Mouse (Mus musculus) midbrain, embryonic 13.5 days (tissue): Measurements from ENCODE around the gene Rnf217. TPM values are rescaled to one million over a fixed set of nuclear protein-coding genes. Genes with fewer than 3 reads are reported as not detected.

Source experiments
- ATAC-seq: fragments of 200-750 bp; cut with Nextera tagmentation; 2 replicates; pipeline ENCODE4 v1.8.0; 2017; ENCODE audit warnings: mild to moderate bottlenecking, moderate TSS enrichment, moderate library complexity
- H3K27ac ChIP-seq: fragments of 300-500 bp; sonication (generic); 2 replicates; pipeline ENCODE4 v1.5.1; 2015; ENCODE audit warnings: inconsistent platforms, mild to moderate bottlenecking, moderate library complexity
- H3K27me3 ChIP-seq: fragments of 300-500 bp; sonication (generic); 2 replicates; pipeline ENCODE4 v1.6.1; 2015; ENCODE audit warnings: mild to moderate bottlenecking, inconsistent platforms
- H3K36me3 ChIP-seq: fragments of 300-500 bp; sonication (generic); 2 replicates; pipeline ENCODE4 v1.6.1; 2015; ENCODE audit warnings: mild to moderate bottlenecking, inconsistent platforms
- H3K4me1 ChIP-seq: fragments of 300-500 bp; sonication (generic); replicated peaks from 2 replicates; pipeline ENCODE4 v1.6.1; 2015; ENCODE audit warnings: inconsistent platforms
- H3K4me2 ChIP-seq: fragments of 300-500 bp; sonication (generic); replicated peaks from 2 replicates; pipeline ENCODE4 v1.6.1; 2015; ENCODE audit warnings: moderate library complexity, mild to moderate bottlenecking, inconsistent platforms
- H3K4me3 ChIP-seq: fragments of 300-500 bp; sonication (generic); replicated peaks from 2 replicates; pipeline ENCODE4 v1.5.1; 2015; ENCODE audit warnings: mild to moderate bottlenecking, inconsistent platforms
- H3K9ac ChIP-seq: fragments of 300-500 bp; sonication (generic); replicated peaks from 2 replicates; pipeline ENCODE4 v1.6.1; 2015; ENCODE audit warnings: mild to moderate bottlenecking, inconsistent platforms
- H3K9me3 ChIP-seq: fragments of 300-500 bp; sonication (generic); 2 replicates; pipeline ENCODE4 v1.6.1; 2016; ENCODE audit warnings: mild to moderate bottlenecking, inconsistent platforms
- WGBS: fragments of 180-500 bp; shearing (Covaris S2); methylation state at CpG from one replicate; pipeline ENCODE4 v1.1.7; 2015; 5-methylcytosine and 5-hydroxymethylcytosine counted together
- polyA plus RNA-seq: library from polyadenylated mRNA; unstranded; fragments of >200 nt; fragmentation: Nextera tagmentation; extraction: Ambion mirVana; gene quantifications from 2 replicates; pipeline ENCODE4 v1.2.1, GENCODE M21; 2015

Rnf217 gene
- 1.2 and 1.4 TPM in 2 replicates for polyA plus RNA-seq

DNA sequence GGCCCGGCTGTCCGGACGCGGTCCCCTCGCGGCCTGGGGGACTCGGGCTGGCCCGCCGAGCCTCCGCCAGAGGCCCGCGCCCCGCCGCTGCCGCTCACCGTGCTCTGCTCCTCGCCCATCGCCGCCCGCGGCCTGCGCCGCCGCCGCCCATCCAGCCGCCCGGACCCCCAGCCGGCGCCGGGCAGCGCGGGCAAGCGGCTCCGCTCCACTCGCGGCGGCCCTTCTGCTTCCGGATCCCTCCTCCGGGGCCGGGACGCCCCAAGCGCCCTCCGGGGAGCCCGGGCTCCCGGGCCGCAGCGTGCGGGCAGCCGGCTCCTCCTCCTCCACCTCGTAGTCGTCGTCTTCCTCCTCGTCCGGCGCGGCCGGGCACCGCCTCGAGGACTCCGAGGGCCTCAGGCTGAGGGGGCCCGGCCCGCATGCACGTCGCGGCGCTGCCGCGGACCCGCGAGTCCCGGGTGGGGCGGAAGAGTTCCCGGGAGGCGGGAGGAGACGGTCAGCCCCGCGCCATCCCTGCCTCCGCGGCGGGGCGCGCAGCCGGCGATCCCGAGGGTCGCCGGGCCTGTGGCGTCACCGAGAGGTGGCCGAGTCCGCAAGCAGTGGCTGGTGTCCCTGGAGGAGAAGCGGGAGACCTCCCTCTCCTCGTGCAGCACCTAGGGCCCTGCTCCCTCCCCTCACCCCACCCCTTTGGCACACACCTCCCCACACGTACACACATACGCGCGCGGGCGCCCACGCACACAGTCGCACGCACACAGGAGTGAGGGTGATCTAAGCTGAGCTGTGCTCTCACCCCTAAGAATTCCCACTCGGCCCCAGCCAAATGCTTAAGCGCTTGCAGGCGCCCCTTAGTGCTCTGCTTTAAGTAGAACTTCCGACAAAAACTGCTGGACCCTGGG lies at the start of gene Rnf217:
Rnf217 (minus strand) TSS at position 119 of the 896 bp plus-strand sequence.
- H3K27me3 ChIP-seq = 0 out of 2 replicates have a peak, but pooled peaks cover 5% of the 10 kb centered on the region
- H3K27ac ChIP-seq = peak within 1 kb of the TSS; percentile 78
- peak; percentile 87 for ATAC-seq
- H3K9me3 ChIP-seq = no peaks in the 10 kb centered on the region
- H3K4me2 ChIP-seq = peak within 1 kb of the TSS; percentile 79
- peak within 1 kb of the TSS; percentile 92 for H3K9ac ChIP-seq
- H3K4me3 ChIP-seq = peak within 1 kb of the TSS; percentile 86
- H3K36me3 ChIP-seq = no peaks in the 10 kb centered on the region
- H3K4me1 ChIP-seq = peaks cover 32% of the 10 kb centered on the region
- under 1% methylated on average over 88 of the region's 106 CpGs for whole genome bisulfite sequencing

DNA sequence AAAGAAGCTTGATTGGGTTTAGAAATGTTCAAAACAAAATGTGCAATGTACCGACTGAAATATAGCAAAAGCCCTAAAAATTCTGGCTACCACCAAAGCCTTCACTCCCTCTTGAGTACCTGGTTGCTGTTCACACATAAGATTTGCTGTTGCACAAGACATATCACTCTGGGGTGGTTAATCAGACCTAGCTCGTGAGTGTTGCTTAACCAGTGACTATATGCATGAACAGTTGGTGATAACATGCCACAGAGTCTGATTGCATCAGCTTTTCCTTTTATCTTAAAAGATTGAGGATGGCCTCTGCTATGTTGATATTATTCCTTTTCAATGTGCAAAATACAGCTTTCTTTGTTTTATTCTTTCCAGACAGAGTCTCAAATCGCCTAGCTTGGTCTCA lies 38.3 kb upstream of the Rnf217 start:
- no peaks in the 10 kb centered on the region for H3K4me1 ChIP-seq
- no peak overlapping the region for H3K27ac ChIP-seq
- H3K4me2 ChIP-seq = no peak overlapping the region
- no peaks in the 10 kb centered on the region for H3K27me3 ChIP-seq
- no peak overlapping the region for H3K4me3 ChIP-seq
- no peaks in the 10 kb centered on the region for H3K36me3 ChIP-seq
- WGBS = 89% methylated on average over 3 of the region's 3 CpGs
- H3K9ac ChIP-seq = no peak overlapping the region
- ATAC-seq = no peak
- H3K9me3 ChIP-seq = no peaks in the 10 kb centered on the region

DNA sequence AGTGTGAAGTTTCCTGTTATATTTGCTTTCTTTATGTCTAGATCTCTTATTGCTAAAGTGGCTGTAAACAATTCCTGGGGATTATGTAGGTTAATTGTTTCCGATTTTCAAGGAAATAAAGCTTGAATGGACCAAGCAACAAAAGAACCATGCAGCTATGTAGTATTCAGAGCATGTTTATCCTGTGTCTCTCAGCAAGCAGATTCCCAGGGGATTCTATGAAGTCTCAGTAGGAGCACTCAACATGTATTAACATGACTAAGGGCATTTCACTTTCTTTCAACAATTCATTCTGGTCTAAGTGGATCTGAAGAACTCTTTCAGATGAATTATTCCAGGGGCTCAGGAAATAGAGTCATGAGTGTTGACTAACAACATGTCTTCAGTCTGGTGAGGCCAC lies 37.1 kb upstream of the Rnf217 start:
- no peak overlapping the region for H3K4me3 ChIP-seq
- H3K9me3 ChIP-seq = no peaks in the 10 kb centered on the region
- H3K9ac ChIP-seq = no peak overlapping the region
- no peak overlapping the region for H3K4me2 ChIP-seq
- H3K27me3 ChIP-seq = no peaks in the 10 kb centered on the region
- ATAC-seq = no peak
- no peaks in the 10 kb centered on the region for H3K36me3 ChIP-seq
- 24% methylated on average over 1 of the region's 1 CpGs for WGBS
- no peak overlapping the region for H3K27ac ChIP-seq
- H3K4me1 ChIP-seq = no peaks in the 10 kb centered on the region

DNA sequence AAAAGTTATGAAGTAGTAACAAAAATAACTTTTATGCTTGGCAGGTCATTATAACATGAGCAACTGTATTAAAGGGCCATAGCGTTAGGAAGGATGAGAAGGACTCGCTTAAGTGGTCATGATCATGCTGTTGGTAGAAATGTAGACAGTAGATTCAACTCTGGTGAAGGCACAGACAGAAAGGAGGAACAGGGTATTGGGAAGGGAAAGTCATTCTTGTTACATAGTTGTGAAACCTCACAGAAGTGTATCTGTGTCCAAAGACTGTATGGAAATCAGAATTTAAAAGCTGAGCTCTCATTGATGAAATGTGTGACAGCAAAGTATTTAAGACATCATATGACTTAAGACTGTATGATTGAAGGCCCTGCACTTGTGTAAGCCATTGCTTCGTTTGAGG lies 26.1 kb upstream of the Rnf217 start:
- no peaks in the 10 kb centered on the region for H3K9me3 ChIP-seq
- WGBS = 91% methylated on average over 3 of the region's 3 CpGs
- H3K36me3 ChIP-seq = no peaks in the 10 kb centered on the region
- H3K27me3 ChIP-seq = no peaks in the 10 kb centered on the region
- no peak overlapping the region for H3K27ac ChIP-seq
- H3K4me3 ChIP-seq = no peak overlapping the region
- no peak overlapping the region for H3K4me2 ChIP-seq
- H3K4me1 ChIP-seq = no peaks in the 10 kb centered on the region
- no peak for ATAC-seq
- no peak overlapping the region for H3K9ac ChIP-seq

DNA sequence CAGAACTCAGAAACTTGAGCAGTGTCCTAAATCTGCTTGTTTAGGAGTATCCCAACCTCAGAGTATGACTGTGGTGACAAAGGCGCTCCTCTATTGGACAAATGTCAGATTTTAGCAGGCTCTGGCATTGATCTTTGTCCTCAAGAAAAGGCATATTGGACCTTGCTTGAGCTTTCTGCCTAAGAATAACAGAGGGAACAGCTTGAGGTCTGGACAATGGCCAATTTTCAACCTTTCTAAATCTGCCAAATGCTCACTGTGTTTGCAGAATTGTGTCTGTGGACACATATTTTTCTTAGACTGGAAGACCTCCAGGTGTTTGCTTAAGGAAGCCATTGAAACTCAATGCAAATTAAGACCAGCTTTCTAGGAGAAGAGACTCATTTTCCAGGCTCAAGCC lies 23.0 kb upstream of the Rnf217 start:
- Histone ChIP-seq H3K27me3 (no peaks in the 10 kb centered on the region), H3K36me3 (no peaks in the 10 kb centered on the region), H3K4me3 (no peak overlapping the region), H3K27ac (no peak overlapping the region), H3K4me1 (no peaks in the 10 kb centered on the region), H3K4me2 (no peak overlapping the region), H3K9ac (no peak overlapping the region), H3K9me3 (no peaks in the 10 kb centered on the region)
- no peak for ATAC-seq
- 81% methylated on average over 1 of the region's 1 CpGs for WGBS

DNA sequence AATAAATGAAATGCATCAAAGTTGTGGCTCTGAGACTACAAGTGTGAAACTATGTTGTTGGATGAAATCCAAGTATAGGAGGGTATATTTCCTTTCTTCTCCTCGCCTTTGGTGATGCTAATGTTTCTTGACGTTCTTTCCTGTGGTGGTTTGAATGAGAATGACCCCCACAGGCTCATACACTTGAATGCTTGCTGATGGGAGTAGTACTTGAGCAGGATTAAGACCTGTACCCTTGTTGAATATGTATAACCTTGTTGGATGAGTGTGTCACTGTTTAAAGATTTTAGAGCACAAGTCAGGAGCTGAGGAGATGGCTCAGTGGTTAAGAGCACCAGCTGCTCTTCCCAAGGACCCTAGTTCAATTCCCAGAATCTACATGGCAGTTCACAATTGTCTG lies 6.4 kb upstream of the Rnf217 start:
- Histone ChIP-seq H3K27ac (no peak overlapping the region), H3K4me1 (no peaks in the 10 kb centered on the region), H3K36me3 (no peaks in the 10 kb centered on the region), H3K27me3 (0 out of 2 replicates have a peak, but pooled peaks cover 5% of the 10 kb centered on the region), H3K9ac (no peak overlapping the region), H3K9me3 (no peaks in the 10 kb centered on the region), H3K4me2 (no peak overlapping the region), H3K4me3 (no peak overlapping the region)
- WGBS = 34% methylated on average over 2 of the region's 2 CpGs
- ATAC-seq = no peak

DNA sequence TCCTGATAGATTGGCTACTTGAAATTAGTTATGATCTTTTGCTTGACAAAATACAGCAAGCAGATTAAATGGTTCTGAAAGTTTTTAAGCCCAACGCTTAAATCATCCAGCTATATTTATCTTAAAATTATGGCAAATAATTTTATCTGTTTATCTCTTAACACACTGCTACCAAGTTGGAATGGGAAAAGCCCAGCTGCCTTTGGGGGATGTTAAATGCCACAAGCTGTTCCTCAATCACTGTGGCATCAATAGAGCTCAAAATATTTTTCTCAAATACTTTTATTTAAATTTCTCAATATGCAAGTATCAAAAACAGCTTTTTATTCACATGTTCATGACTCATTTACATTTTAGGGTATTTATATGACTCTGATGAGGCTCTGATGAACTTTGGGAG lies 5.1 kb upstream of the Rnf217 start:
- ATAC-seq = no peak
- H3K4me1 ChIP-seq = no peaks in the 10 kb centered on the region; the same call in 1 of the 2 replicates
- no peak overlapping the region for H3K4me3 ChIP-seq
- no peak overlapping the region for H3K4me2 ChIP-seq
- no peak overlapping the region for H3K27ac ChIP-seq
- WGBS = 98% methylated on average over 1 of the region's 1 CpGs
- H3K9me3 ChIP-seq = no peaks in the 10 kb centered on the region
- no peaks in the 10 kb centered on the region for H3K36me3 ChIP-seq
- H3K27me3 ChIP-seq = 0 out of 2 replicates have a peak, but pooled peaks cover 5% of the 10 kb centered on the region
- H3K9ac ChIP-seq = no peak overlapping the region

DNA sequence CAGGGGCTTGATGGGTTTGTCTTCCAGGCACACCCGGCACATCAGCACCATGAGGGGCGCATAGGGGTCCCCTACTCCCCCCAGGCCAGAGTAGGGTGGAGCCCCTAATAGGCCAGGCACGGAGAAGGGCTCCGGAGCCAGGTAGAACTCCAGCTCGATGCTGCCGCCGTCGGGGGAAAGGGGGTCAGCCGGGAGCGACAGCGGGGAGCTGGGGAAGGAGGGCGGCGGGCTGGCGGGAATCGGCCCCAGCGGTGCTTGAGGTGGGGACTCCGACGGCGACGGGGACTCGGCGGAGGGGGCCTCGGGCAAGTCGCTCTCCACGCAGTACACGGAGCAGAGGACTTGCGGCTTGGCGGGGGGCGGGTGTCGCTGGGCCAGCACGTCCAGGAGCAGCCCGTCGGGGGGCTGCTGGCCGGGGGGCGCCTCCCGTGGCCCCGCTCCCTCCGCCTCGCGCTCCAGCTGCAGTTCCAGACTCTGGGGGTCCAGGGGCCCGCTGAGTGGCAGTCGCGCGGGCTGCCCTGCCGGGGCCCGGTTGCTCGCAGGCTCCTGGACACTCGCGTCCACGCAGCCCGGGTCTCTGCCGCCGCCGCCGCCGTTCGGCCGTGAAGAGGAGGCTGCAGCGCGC lies 431 bp downstream of the Rnf217 start:
- Histone ChIP-seq H3K4me2 (peak overlapping the region; percentile 79), H3K4me3 (peak overlapping the region; percentile 86), H3K36me3 (no peaks in the 10 kb centered on the region), H3K27me3 (0 out of 2 replicates have a peak, but pooled peaks cover 5% of the 10 kb centered on the region), H3K27ac (peak overlapping the region; percentile 78), H3K4me1 (peaks cover 32% of the 10 kb centered on the region), H3K9me3 (no peaks in the 10 kb centered on the region), H3K9ac (peak overlapping the region; percentile 92)
- peak; percentile 69 for ATAC-seq
- under 1% methylated on average over 51 of the region's 60 CpGs for WGBS

DNA sequence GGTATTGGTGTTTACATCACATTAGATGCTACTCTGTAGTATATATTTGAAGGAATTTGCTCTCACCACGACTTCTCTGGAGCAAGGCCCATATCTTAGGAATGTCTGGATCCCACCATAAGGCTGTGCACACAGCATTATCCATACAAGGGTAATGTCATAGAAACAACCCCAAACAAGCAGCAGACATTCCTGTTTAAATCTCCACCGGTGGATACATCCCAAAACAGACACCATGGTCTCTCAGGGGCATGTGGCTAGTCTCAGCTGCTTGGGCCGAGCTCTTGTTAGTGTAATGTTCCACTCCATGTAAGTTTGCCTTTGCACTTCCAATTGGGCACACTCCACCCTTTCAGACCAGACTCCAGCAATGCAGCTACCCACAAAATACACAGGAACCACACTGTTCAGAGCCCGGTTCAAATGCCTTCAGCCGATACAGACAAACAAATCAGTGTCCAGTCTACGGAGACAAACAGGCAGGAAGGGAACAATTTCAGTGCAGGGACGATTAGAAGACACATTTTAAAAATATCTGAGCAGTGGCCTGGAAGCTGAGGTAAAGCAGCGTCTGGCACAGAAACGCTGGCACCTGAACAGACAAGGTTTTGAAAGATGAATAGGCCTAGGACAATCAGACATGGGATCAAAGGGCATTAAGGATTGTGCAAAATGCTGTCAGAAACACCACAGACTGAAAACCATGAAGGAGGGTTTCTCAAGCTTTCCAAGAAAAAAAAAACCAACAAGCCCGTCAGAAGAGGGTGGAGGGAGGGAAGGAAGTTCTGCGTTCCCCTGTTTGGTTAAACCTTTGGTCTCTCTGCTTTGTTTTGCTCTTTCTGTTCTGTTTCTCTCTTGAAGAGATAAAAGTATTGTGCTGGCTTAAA lies 1.8 kb downstream of the Rnf217 start:
- H3K9ac ChIP-seq = peak overlapping the region; percentile 92
- peak overlapping the region; percentile 79 for H3K4me2 ChIP-seq
- H3K4me3 ChIP-seq = peak overlapping the region; percentile 86
- H3K9me3 ChIP-seq = no peaks in the 10 kb centered on the region
- H3K4me1 ChIP-seq = peaks cover 32% of the 10 kb centered on the region
- no peak overlapping the region for H3K27ac ChIP-seq
- WGBS = 26% methylated on average over 11 of the region's 11 CpGs
- no peaks in the 10 kb centered on the region for H3K36me3 ChIP-seq
- 0 out of 2 replicates have a peak, but pooled peaks cover 5% of the 10 kb centered on the region for H3K27me3 ChIP-seq
- no peak for ATAC-seq

DNA sequence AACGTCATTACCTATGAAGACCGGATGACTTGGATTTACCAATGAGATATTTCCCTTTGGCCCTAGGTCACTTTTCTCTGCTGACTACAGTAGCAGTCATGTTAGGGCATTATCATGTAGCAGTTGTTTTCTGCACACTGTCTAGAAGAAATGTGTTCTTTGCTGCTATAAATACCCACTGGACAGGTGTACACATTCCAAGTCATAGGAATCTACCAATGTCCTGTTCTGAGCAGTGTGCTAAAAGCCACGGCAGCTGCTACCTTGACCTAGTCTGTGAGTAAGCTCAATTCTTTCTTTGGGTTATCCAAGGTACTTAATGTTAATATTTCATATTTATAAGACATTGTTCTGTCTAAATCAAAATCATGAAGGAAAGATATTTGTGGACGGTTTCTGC lies 5.1 kb downstream of the Rnf217 start:
- H3K4me3 ChIP-seq = no peak overlapping the region
- no peak overlapping the region for H3K9ac ChIP-seq
- no peak overlapping the region for H3K4me2 ChIP-seq
- 90% methylated on average over 4 of the region's 4 CpGs for WGBS
- H3K4me1 ChIP-seq = peaks cover 32% of the 10 kb centered on the region
- H3K36me3 ChIP-seq = no peaks in the 10 kb centered on the region
- no peak overlapping the region for H3K27ac ChIP-seq
- H3K27me3 ChIP-seq = no peaks in the 10 kb centered on the region
- no peaks in the 10 kb centered on the region for H3K9me3 ChIP-seq
- no peak for ATAC-seq

DNA sequence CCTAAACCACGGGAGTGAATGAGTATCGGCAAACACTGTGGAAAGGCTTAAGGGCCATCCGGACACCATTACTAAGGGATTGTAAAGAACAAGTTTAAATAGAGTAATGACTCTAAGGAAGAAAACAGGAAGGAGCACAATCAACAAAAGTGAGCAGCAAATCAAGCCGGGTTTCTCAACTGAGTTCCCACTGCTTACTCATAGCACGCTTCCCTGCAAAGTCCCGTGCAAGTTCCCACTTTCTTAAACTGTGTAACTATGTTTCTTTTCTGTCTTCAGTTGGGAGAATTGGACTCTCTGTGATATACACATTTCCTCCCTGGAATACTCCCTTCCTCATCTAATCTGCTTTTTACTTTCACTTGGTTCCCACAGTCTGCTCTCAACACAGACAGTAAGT lies 8.9 kb downstream of the Rnf217 start:
- WGBS = 91% methylated on average over 6 of the region's 6 CpGs
- ATAC-seq = no peak
- no peak overlapping the region for H3K27ac ChIP-seq

More for the DNA sequence above, 8.9 kb downstream of the Rnf217 start:
- no peak overlapping the region for H3K9ac ChIP-seq
- H3K4me1 ChIP-seq = 0 out of 2 replicates have a peak, but pooled peaks cover 3% of the 10 kb centered on the region
- no peaks in the 10 kb centered on the region for H3K36me3 ChIP-seq
- no peaks in the 10 kb centered on the region for H3K9me3 ChIP-seq
- H3K27me3 ChIP-seq = no peaks in the 10 kb centered on the region
- no peak overlapping the region for H3K4me3 ChIP-seq
- no peak overlapping the region for H3K4me2 ChIP-seq
